Mouse (Mus musculus): ENCODE data around the gene Pnkd. TPM values are rescaled to one million over a fixed set of nuclear protein-coding genes. Genes with fewer than 3 reads are reported as not detected.
"Not testable (repeated sequence)": the region's sequence is repeated elsewhere in the genome, so short reads cannot be mapped to it uniquely, and the experiment has no call there.

The Pnkd gene
- polyA plus RNA-seq, 1 experiment: not detected

GRCm38 (mm10) chr1:74395290-74395689 is 110.6 kb downstream of the Pnkd start:
- Histone ChIP-seq H3K27ac (ENCODE audit: insufficient read depth, low read depth, low read length) (no peak overlapping the region), H3K4me1 (ENCODE audit: control insufficient read depth, insufficient read depth, low read length) (peaks cover 25% of the 10 kb centered on the region), H3K4me3 (ENCODE audit: insufficient read depth, low read depth, low read length) (no peak overlapping the region)
- 88% methylated on average over 13 of the region's 13 CpGs for WGBS
- TF ChIP-seq POLR2A (IDR thresholded peaks at IDR 0.05; ENCODE audit: insufficient read depth, low read depth, low read length): no peak
- TF ChIP-seq CTCF (IDR thresholded peaks at IDR 0.05; ENCODE audit: insufficient read depth, low read depth, low read length): no peak

- 21% methylated on average over 12 of the region's 12 CpGs for WGBS
- H3K4me1 ChIP-seq (ENCODE audit: control insufficient read depth, insufficient read depth, low read length): peaks cover 22% of the 10 kb centered on the region
- not testable (repeated sequence) for H3K27ac ChIP-seq (ENCODE audit: insufficient read depth, low read depth, low read length)
- H3K4me3 ChIP-seq (ENCODE audit: insufficient read depth, low read depth, low read length): peak overlapping the region; percentile 47
Observed at GRCm38 (mm10) chr1:74396456-74397222, 111.9 kb downstream of the Pnkd start.

GRCm38 (mm10) chr1:74397268-74397918 is 112.7 kb downstream of the Pnkd start:
- TF ChIP-seq CTCF (IDR thresholded peaks at IDR 0.05; ENCODE audit: insufficient read depth, low read depth, low read length): peak; percentile 46; the same call in 1 of the 2 replicates
- TF ChIP-seq POLR2A (IDR thresholded peaks at IDR 0.05; ENCODE audit: insufficient read depth, low read depth, low read length): peak; percentile 29
- peaks cover 20% of the 10 kb centered on the region for H3K4me1 ChIP-seq (ENCODE audit: control insufficient read depth, insufficient read depth, low read length)
- peak overlapping the region; percentile 44 for H3K27ac ChIP-seq (ENCODE audit: insufficient read depth, low read depth, low read length)
- WGBS: 1% methylated on average over 41 of the region's 41 CpGs
- peak overlapping the region; percentile 47 for H3K4me3 ChIP-seq (ENCODE audit: insufficient read depth, low read depth, low read length)

- Histone ChIP-seq H3K4me1 (ENCODE audit: control insufficient read depth, insufficient read depth, low read length) (peaks cover 14% of the 10 kb centered on the region), H3K4me3 (ENCODE audit: insufficient read depth, low read depth, low read length) (peak overlapping the region; percentile 47), H3K27ac (ENCODE audit: insufficient read depth, low read depth, low read length) (peak overlapping the region; percentile 44)
- TF ChIP-seq CTCF (IDR thresholded peaks at IDR 0.05; ENCODE audit: insufficient read depth, low read depth, low read length) (no peak), POLR2A (IDR thresholded peaks at IDR 0.05; ENCODE audit: insufficient read depth, low read depth, low read length) (no peak)
- 3% methylated on average over 11 of the region's 11 CpGs for WGBS
Observed at GRCm38 (mm10) chr1:74397919-74398451, 113.3 kb downstream of the Pnkd start.

- no peak overlapping the region for H3K27ac ChIP-seq (ENCODE audit: insufficient read depth, low read depth, low read length)
- peaks cover 10% of the 10 kb centered on the region for H3K4me1 ChIP-seq (ENCODE audit: control insufficient read depth, insufficient read depth, low read length)
- TF ChIP-seq POLR2A (IDR thresholded peaks at IDR 0.05; ENCODE audit: insufficient read depth, low read depth, low read length) (no peak), CTCF (IDR thresholded peaks at IDR 0.05; ENCODE audit: insufficient read depth, low read depth, low read length) (no peak)
- 79% methylated on average over 3 of the region's 3 CpGs for WGBS
- H3K4me3 ChIP-seq (ENCODE audit: insufficient read depth, low read depth, low read length): no peak overlapping the region
Observed at GRCm38 (mm10) chr1:74400531-74400930, 115.8 kb downstream of the Pnkd start.

- H3K4me3 ChIP-seq (ENCODE audit: insufficient read depth, low read depth, low read length): no peak overlapping the region
- TF ChIP-seq CTCF (IDR thresholded peaks at IDR 0.05; ENCODE audit: insufficient read depth, low read depth, low read length): no peak
- TF ChIP-seq POLR2A (IDR thresholded peaks at IDR 0.05; ENCODE audit: insufficient read depth, low read depth, low read length): no peak
- H3K4me1 ChIP-seq (ENCODE audit: control insufficient read depth, insufficient read depth, low read length): peaks cover 10% of the 10 kb centered on the region
- H3K27ac ChIP-seq (ENCODE audit: insufficient read depth, low read depth, low read length): no peak overlapping the region
- WGBS: 64% methylated on average over 16 of the region's 16 CpGs
Observed at GRCm38 (mm10) chr1:74401015-74401702, 116.4 kb downstream of the Pnkd start.

Other genes starting within 250 kb of the Pnkd start
- not detected in 2 replicates for gene Tns1, start 160.5 kb upstream of the Pnkd start, polyA plus RNA-seq (2012; ENCODE audit: insufficient read depth, insufficient read length, low replicate concordance, missing spikeins)
- not detected in 2 replicates for gene Rufy4, start 159.4 kb upstream of the Pnkd start, polyA plus RNA-seq (2012; ENCODE audit: insufficient read depth, insufficient read length, low replicate concordance, missing spikeins)
- not detected in 2 replicates for gene Cxcr2, start 130.9 kb upstream of the Pnkd start, polyA plus RNA-seq (2012; ENCODE audit: insufficient read depth, insufficient read length, low replicate concordance, missing spikeins)
- not detected in 2 replicates for gene Cxcr1, start 90.3 kb upstream of the Pnkd start, polyA plus RNA-seq (2012; ENCODE audit: insufficient read depth, insufficient read length, low replicate concordance, missing spikeins)
- gene Arpc2, start 48.8 kb upstream of the Pnkd start, polyA plus RNA-seq (2012; ENCODE audit: insufficient read depth, insufficient read length, low replicate concordance, missing spikeins): not detected in 2 replicates
- gene Gpbar1, start 6.4 kb upstream of the Pnkd start, polyA plus RNA-seq (2012; ENCODE audit: insufficient read depth, insufficient read length, low replicate concordance, missing spikeins): not detected in 2 replicates
- not detected in 2 replicates for gene Aamp, start 192 bp upstream of the Pnkd start, polyA plus RNA-seq (2012; ENCODE audit: insufficient read depth, insufficient read length, low replicate concordance, missing spikeins)
- 36.6 TPM in 1 of 2 replicates, not detected in the other for gene Tmbim1, start 20.7 kb downstream of the Pnkd start, polyA plus RNA-seq (2012; ENCODE audit: insufficient read depth, insufficient read length, low replicate concordance, missing spikeins)
- gene Catip, start 77.2 kb downstream of the Pnkd start, polyA plus RNA-seq (2012; ENCODE audit: insufficient read depth, insufficient read length, low replicate concordance, missing spikeins): not detected in 2 replicates
- not detected in 2 replicates for gene Slc11a1, start 90.3 kb downstream of the Pnkd start, polyA plus RNA-seq (2012; ENCODE audit: insufficient read depth, insufficient read length, low replicate concordance, missing spikeins)
- not detected in 2 replicates for gene Ctdsp1, start 106.6 kb downstream of the Pnkd start, polyA plus RNA-seq (2012; ENCODE audit: insufficient read depth, insufficient read length, low replicate concordance, missing spikeins)
- not detected in 2 replicates for gene Vil1, start 124.4 kb downstream of the Pnkd start, polyA plus RNA-seq (2012; ENCODE audit: insufficient read depth, insufficient read length, low replicate concordance, missing spikeins)
- not detected in 2 replicates for gene Cnot9, start 221.1 kb downstream of the Pnkd start, polyA plus RNA-seq (2012; ENCODE audit: insufficient read depth, insufficient read length, low replicate concordance, missing spikeins)